Mouse (Mus musculus) G1E (cell line): ENCODE measurements at regions not wholly inside any gene's neighbourhood (a gene's known extent, or its start where the extent isn't known, plus 50 kb on each side); places are given as distances from the start of the nearest gene placed in this dataset.

Experiments
- CTCF ChIP-seq: IDR thresholded peaks from 2 replicates; pipeline ENCODE4 v1.5.1; 2012; ENCODE audit warnings: low read depth, low read length, inconsistent platforms, mixed read lengths
- GATA1 ChIP-seq: IDR thresholded peaks from 2 replicates; pipeline ENCODE4 v1.6.1; 2012; ENCODE audit warnings: borderline replicate concordance, low read length, inconsistent platforms, mixed read lengths
- TAL1 ChIP-seq: conservative IDR thresholded peaks from 2 replicates; pipeline ENCODE4 v1.6.1; 2012; ENCODE audit warnings: low read depth, low read length, inconsistent platforms, mixed read lengths

DNA sequence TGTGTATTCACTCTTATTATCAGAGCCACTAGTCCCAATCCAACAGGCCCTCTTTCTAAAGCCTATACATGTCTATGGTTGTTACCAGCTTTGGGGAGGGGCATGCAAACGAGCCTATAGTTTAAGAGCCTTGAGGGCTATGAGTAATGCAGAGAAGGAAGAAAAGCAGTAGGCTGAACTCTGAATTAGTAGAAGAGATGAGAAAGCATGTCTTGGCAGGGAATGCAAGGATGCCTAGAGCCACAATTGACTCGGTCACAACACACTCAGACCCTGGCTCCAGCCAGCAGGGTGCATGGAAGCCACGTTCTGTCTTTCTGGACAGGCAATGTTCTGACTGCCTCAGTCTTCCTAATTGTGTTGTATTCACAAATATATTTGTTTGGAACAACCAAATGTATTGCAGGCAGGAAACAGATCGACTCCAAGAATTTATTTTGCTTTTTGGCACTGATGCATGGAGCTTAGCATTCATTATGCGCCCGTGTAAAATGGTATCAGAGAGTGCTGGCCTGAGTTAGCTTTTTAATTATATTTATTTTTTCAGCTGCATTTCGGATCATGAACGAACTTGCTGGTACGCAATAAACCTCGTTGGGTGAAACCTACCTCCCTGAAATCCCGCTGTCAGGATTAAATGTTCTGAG is 110.2 kb downstream of the Rybp start:
- TF ChIP-seq TAL1 = no peak
- no peak for TF ChIP-seq CTCF
- TF ChIP-seq GATA1 = no peak
